Mouse (Mus musculus) megakaryocyte, embryonic 14.5 days (primary cell): ENCODE data around the gene Rab8b.

Experiments used
- FLI1 ChIP-seq: IDR thresholded peaks from 2 replicates; pipeline ENCODE4 v1.6.1; 2012; ENCODE audit warnings: low read length, inconsistent platforms, mixed read lengths
- GATA1 ChIP-seq: IDR thresholded peaks from 3 replicates; pipeline ENCODE4 v1.6.1; 2012; ENCODE audit warnings: mixed read lengths, low read length, inconsistent platforms, borderline replicate concordance

GRCm38 (mm10) chr9:66887960-66888610 is 31.4 kb downstream of the Rab8b start:
- no peak for TF ChIP-seq GATA1
- TF ChIP-seq FLI1: no peak
